Mouse (Mus musculus) testis, adult 2 months (tissue): ENCODE measurements around the gene Ulk4.

Source experiments
- CTCF ChIP-seq: fragments of 200-500 bp; IDR thresholded peaks from 2 replicates; pipeline ENCODE4 v1.5.1; 2012; ENCODE audit warnings: low read depth, mild to moderate bottlenecking, inconsistent platforms, low read length, moderate library complexity; ENCODE audit not compliant: control insufficient read depth, insufficient read depth, insufficient replicate concordance
- POLR2A ChIP-seq: fragments of 200-500 bp; IDR thresholded peaks from 2 replicates; pipeline ENCODE4 v1.6.1; 2012; ENCODE audit warnings: low read depth, mild to moderate bottlenecking, inconsistent platforms, low read length, moderate library complexity; ENCODE audit not compliant: control insufficient read depth

DNA sequence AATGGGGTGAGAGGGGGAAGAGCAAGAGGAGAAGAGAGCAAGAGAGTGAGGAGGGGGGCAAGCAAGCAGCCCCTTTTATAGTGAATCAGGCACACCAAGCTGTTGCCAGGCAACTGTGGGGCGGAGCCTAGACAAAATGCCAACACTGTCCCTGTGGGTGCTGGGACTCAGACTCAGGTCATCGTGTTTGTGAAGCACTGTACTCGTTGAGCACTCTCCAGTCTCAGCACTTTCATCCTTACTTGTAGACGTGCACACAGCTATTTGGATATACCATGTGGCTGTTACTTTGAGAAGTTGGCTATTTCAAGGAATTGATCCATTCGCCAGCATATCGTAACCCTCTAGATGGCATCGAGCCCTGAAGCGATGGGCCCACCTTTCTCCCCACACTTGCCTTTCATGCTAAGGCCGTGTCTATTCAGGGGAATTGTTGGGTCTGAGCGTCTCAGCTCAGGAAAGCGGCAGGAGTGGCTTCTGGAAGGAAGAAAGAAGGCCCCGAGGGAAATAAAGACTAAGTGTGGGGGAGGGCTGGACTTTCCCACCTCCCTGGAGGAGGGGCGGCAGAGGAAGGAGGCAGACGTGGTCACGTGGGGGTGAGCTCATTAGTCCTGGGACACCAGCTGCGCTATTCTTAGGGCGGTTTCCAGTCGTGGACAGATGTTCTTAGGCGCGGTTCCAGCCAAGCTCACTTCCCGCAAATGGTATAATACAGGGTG lies 36.8 kb upstream of the Ulk4 start:
- TF ChIP-seq CTCF, result no peak
- no peak for TF ChIP-seq POLR2A
